ENCODE assay signal across 21 mouse cellular contexts in the genomic region with DNA sequence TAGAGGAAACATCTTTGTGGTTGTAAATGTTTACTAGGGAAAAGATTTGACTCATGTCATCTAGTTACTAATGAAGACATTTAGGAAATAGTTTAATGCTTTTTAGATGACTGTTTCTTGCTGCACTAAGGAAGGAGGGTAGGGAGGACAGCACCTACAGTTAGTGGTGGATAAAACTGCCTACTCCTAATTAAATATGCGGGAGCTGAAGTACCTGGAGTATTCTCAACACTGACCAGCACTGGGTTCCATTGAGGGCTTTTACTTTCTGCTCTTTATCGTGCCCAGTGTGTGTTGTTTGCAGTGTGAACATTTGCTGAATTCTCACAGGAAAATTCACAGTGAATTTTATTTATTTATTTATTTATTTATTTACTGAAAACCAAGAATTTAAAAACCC.
DNase-seq lines count a peak whose midpoint lies in the region; ATAC-seq lines count a peak whose summit lies in the region.
"Had no signal": no experiment of that assay in that cellular context is flagged by ENCODE, and none has a peak within 500 bp of the region (broad histone marks: within the 10 kb centered on the region; RNA-seq: fewer than 3 reads in every experiment).

No protein-coding gene starts in this region.

- H3K36me3 ChIP-seq in hindbrain, embryonic 16.5 days (ENCODE audit: control insufficient read depth, insufficient read depth, low read length), result no peaks in the 10 kb centered on the region
- H3K36me3 ChIP-seq in hindbrain, embryonic 11.5 days (ENCODE audit: control insufficient read depth, insufficient read depth, low read length), result no peaks in the 10 kb centered on the region
- no peaks in the 10 kb centered on the region for H3K36me3 ChIP-seq in midbrain, embryonic 13.5 days
- H3K36me3 ChIP-seq in midbrain, embryonic 10.5 days, result no peaks in the 10 kb centered on the region
- H3K36me3 ChIP-seq: embryonic facial prominence, embryonic 13.5 days; embryonic facial prominence, embryonic 15.5 days; forebrain, embryonic 10.5 days; forebrain, embryonic 12.5 days had no signal

- H3K27ac ChIP-seq in hindbrain, embryonic 16.5 days (ENCODE audit: low read depth, low read length), result no peak overlapping the region
- no peak overlapping the region for H3K27ac ChIP-seq in hindbrain, embryonic 11.5 days (ENCODE audit: low read depth, low read length)
- no peak overlapping the region for H3K27ac ChIP-seq in midbrain, embryonic 13.5 days
- H3K27ac ChIP-seq in midbrain, embryonic 10.5 days (replicated peaks), result no peak overlapping the region
- H3K27ac ChIP-seq: embryonic facial prominence, embryonic 13.5 days; embryonic facial prominence, embryonic 15.5 days; forebrain, embryonic 10.5 days; forebrain, embryonic 12.5 days had no signal

- no peak for DNase-seq in hindbrain, embryonic 11.5 days (ENCODE audit: low spot score)
- DNase-seq in midbrain, embryonic 10.5 days (ENCODE audit: low spot score), result no peak
- DNase-seq: adrenal gland, adult 2 months; adrenal gland, postnatal 10 days; adrenal gland, postnatal 25 days; cerebellum, adult 11 months; cerebellum, adult 18-20 months; cerebellum, adult 8-10 months; cerebellum, adult 9-11 months; cerebellum, postnatal 14 days; cerebellum, postnatal 36 days; embryo, embryonic 11 days had no signal

- no peak overlapping the region for H3K4me2 ChIP-seq in hindbrain, embryonic 16.5 days (ENCODE audit: low read length)
- H3K4me2 ChIP-seq in hindbrain, embryonic 11.5 days (replicated peaks; ENCODE audit: low read depth, low read length), result no peak overlapping the region
- no peak overlapping the region for H3K4me2 ChIP-seq in midbrain, embryonic 13.5 days (replicated peaks)
- H3K4me2 ChIP-seq: embryonic facial prominence, embryonic 13.5 days; embryonic facial prominence, embryonic 15.5 days; forebrain, embryonic 12.5 days had no signal

- H3K4me1 ChIP-seq in hindbrain, embryonic 16.5 days (ENCODE audit: control insufficient read depth, insufficient read depth, low read depth, low read length), result no peaks in the 10 kb centered on the region
- no peaks in the 10 kb centered on the region for H3K4me1 ChIP-seq in hindbrain, embryonic 11.5 days (replicated peaks; ENCODE audit: control insufficient read depth, insufficient read depth, low read length)
- 0 out of 2 replicates have a peak, but pooled peaks cover 4% of the 10 kb centered on the region for H3K4me1 ChIP-seq in midbrain, embryonic 13.5 days (replicated peaks)
- no peaks in the 10 kb centered on the region for H3K4me1 ChIP-seq in midbrain, embryonic 10.5 days
- H3K4me1 ChIP-seq: embryonic facial prominence, embryonic 13.5 days; embryonic facial prominence, embryonic 15.5 days; forebrain, embryonic 10.5 days; forebrain, embryonic 12.5 days had no signal

- H3K4me3 ChIP-seq in hindbrain, embryonic 16.5 days (ENCODE audit: low read length), result no peak overlapping the region
- no peak overlapping the region for H3K4me3 ChIP-seq in hindbrain, embryonic 11.5 days (ENCODE audit: low read depth, low read length)
- no peak overlapping the region for H3K4me3 ChIP-seq in midbrain, embryonic 13.5 days (replicated peaks)
- no peak overlapping the region for H3K4me3 ChIP-seq in midbrain, embryonic 10.5 days
- H3K4me3 ChIP-seq: embryonic facial prominence, embryonic 13.5 days; embryonic facial prominence, embryonic 15.5 days; erythroblast, embryonic 14.5 days; forebrain, embryonic 10.5 days; forebrain, embryonic 12.5 days had no signal

- 72% methylated on average over 2 of the region's 2 CpGs for WGBS in hindbrain, embryonic 16.5 days
- 83% methylated on average over 2 of the region's 2 CpGs for WGBS in hindbrain, embryonic 11.5 days
- 81% methylated on average over 2 of the region's 2 CpGs for WGBS in midbrain, embryonic 13.5 days
- WGBS in midbrain, embryonic 10.5 days, result 85% methylated on average over 2 of the region's 2 CpGs

- no peaks in the 10 kb centered on the region for H3K9me3 ChIP-seq in hindbrain, embryonic 16.5 days (ENCODE audit: control insufficient read depth, low read length)
- no peaks in the 10 kb centered on the region for H3K9me3 ChIP-seq in hindbrain, embryonic 11.5 days (ENCODE audit: control insufficient read depth, low read length)
- H3K9me3 ChIP-seq in midbrain, embryonic 13.5 days, result no peaks in the 10 kb centered on the region
- H3K9me3 ChIP-seq in midbrain, embryonic 10.5 days (replicated peaks), result no peaks in the 10 kb centered on the region
- H3K9me3 ChIP-seq: embryonic facial prominence, embryonic 13.5 days; embryonic facial prominence, embryonic 15.5 days; forebrain, embryonic 10.5 days; forebrain, embryonic 12.5 days had no signal

- no peaks in the 10 kb centered on the region for H3K27me3 ChIP-seq in hindbrain, embryonic 16.5 days (replicated peaks; ENCODE audit: control insufficient read depth, insufficient read depth, low read length)
- H3K27me3 ChIP-seq in hindbrain, embryonic 11.5 days (ENCODE audit: control insufficient read depth, insufficient read depth, low read length), result no peaks in the 10 kb centered on the region
- H3K27me3 ChIP-seq in midbrain, embryonic 13.5 days, result no peaks in the 10 kb centered on the region
- no peaks in the 10 kb centered on the region for H3K27me3 ChIP-seq in midbrain, embryonic 10.5 days (ENCODE audit: low read depth, poor library complexity, severe bottlenecking)
- H3K27me3 ChIP-seq: embryonic facial prominence, embryonic 13.5 days; embryonic facial prominence, embryonic 15.5 days; forebrain, embryonic 12.5 days had no signal

- 0 out of 2 replicates have a peak, but pooled peaks have one; percentile 50 for ATAC-seq in hindbrain, embryonic 16.5 days
- no peak for ATAC-seq in hindbrain, embryonic 11.5 days (ENCODE audit: low FRiP score)
- ATAC-seq in midbrain, embryonic 13.5 days, result 0 out of 2 replicates have a peak, but pooled peaks have one; percentile 48
- ATAC-seq: forebrain, embryonic 14.5 days; forebrain, embryonic 16.5 days had no signal

- H3K9ac ChIP-seq in hindbrain, embryonic 16.5 days (ENCODE audit: low read depth, low read length), result no peak overlapping the region
- no peak overlapping the region for H3K9ac ChIP-seq in hindbrain, embryonic 11.5 days (ENCODE audit: low read depth, low read length)
- H3K9ac ChIP-seq in midbrain, embryonic 13.5 days (replicated peaks), result no peak overlapping the region
- H3K9ac ChIP-seq: embryonic facial prominence, embryonic 13.5 days; embryonic facial prominence, embryonic 15.5 days; forebrain, embryonic 12.5 days had no signal
